8 mouse cellular contexts compared by ENCODE assay signal in genomic region chr14:99141786-99142633, GRCm38 (mm10). TPM values are rescaled to one million over a fixed set of nuclear protein-coding genes. Genes with fewer than 3 reads are reported as not detected.
A peak's percentile ranks its signal among the peaks of the same experiment; 100 is the strongest.
DNase-seq lines count a peak whose midpoint lies in the region; ATAC-seq and TF ChIP-seq lines count a peak whose summit lies in the region.

No protein-coding gene starts in this region.

- no peaks in the 10 kb centered on the region for H3K27me3 ChIP-seq in G1E (ENCODE audit: insufficient read depth, low read length)
- H3K27me3 ChIP-seq in forebrain, embryonic 15.5 days: no peaks in the 10 kb centered on the region

- H3K27ac ChIP-seq in forebrain, embryonic 15.5 days (replicated peaks): no peak overlapping the region
- H3K27ac ChIP-seq in olfactory bulb, adult 2 months (ENCODE audit: insufficient read depth, low read depth, low read length): no peak overlapping the region

- TF ChIP-seq POLR2A in olfactory bulb, adult 2 months (IDR thresholded peaks at IDR 0.05; ENCODE audit: insufficient read depth, low read depth, low read length): no peak

- H3K9me3 ChIP-seq in G1E (replicated peaks): no peaks in the 10 kb centered on the region
- no peaks in the 10 kb centered on the region for H3K9me3 ChIP-seq in forebrain, embryonic 15.5 days

- WGBS in forebrain, embryonic 15.5 days: 12% methylated on average over 15 of the region's 15 CpGs
- WGBS in olfactory bulb, adult 2 months: 32% methylated on average over 15 of the region's 15 CpGs

- H3K4me3 ChIP-seq in G1E (ENCODE audit: low read depth, low read length): no peak overlapping the region
- H3K4me3 ChIP-seq in forebrain, embryonic 15.5 days: no peak overlapping the region
- H3K4me3 ChIP-seq in olfactory bulb, adult 2 months (ENCODE audit: insufficient read depth, low read depth, low read length): no peak overlapping the region

- H3K36me3 ChIP-seq in G1E (replicated peaks): peaks cover 55% of the 10 kb centered on the region
- H3K36me3 ChIP-seq in forebrain, embryonic 15.5 days: peaks cover 7% of the 10 kb centered on the region

- peak; percentile 96 for TF ChIP-seq CTCF in G1E (IDR thresholded peaks at IDR 0.05; ENCODE audit: low read depth, low read length)
- TF ChIP-seq CTCF in olfactory bulb, adult 2 months (IDR thresholded peaks at IDR 0.05; ENCODE audit: insufficient read depth, low read depth, low read length): peak; percentile 76

- H3K4me1 ChIP-seq in G1E (ENCODE audit: insufficient read depth, low read depth, low read length): 0 out of 2 replicates have a peak, but pooled peaks cover 4% of the 10 kb centered on the region
- H3K4me1 ChIP-seq in forebrain, embryonic 15.5 days: 0 out of 2 replicates have a peak, but pooled peaks cover 5% of the 10 kb centered on the region
- no peaks in the 10 kb centered on the region for H3K4me1 ChIP-seq in olfactory bulb, adult 2 months (ENCODE audit: control insufficient read depth, insufficient read depth, low read length)

- DNase-seq in G1E (ENCODE audit: low spot score): peak; percentile 56
- peak; percentile 64 for DNase-seq in cerebellum, adult 11-12 months
- DNase-seq in heart, postnatal 4 days: peak; percentile 86
- DNase-seq in layer of hippocampus, adult 18-20 months (ENCODE audit: low spot score in 2 of 2): peak; percentile 60 to 78
- peak; percentile 72 to 75 for DNase-seq in lung, adult 18-20 months
- DNase-seq in testis, postnatal 14 days (ENCODE audit: low spot score): peak; percentile 33

- no peak overlapping the region for H3K4me2 ChIP-seq in forebrain, embryonic 15.5 days (replicated peaks)

- ATAC-seq in G1E (ENCODE audit: extremely low read depth, insufficient number of reproducible peaks, low FRiP score, poor library complexity, severe bottlenecking): peak; percentile 89
- ATAC-seq in forebrain, embryonic 15.5 days (replicated peaks): peak; percentile 97

- H3K9ac ChIP-seq in forebrain, embryonic 15.5 days (replicated peaks): no peak overlapping the region

RNA-seq across cellular contexts. Expression of gene Dis3, which starts 42.4 kb away (rescaled TPM):
- 105 and 113 TPM in 2 replicates for total RNA-seq in G1E (2014; fragmentation: Nextera tagmentation)
- 70.1 and 80.3 TPM in 2 replicates for total RNA-seq in G1E (2017)
- polyA plus RNA-seq in G1E (2012): 26.4 and 36.2 TPM in 2 replicates
- polyA plus RNA-seq in forebrain, embryonic 15.5 days (2015; fragmentation: Nextera tagmentation; extraction: Ambion mirVana): 24.7 and 28.5 TPM in 2 replicates
- 10 to 100 TPM; 25.9 to 27.4 TPM for total RNA-seq in heart, postnatal 4 days (2021)
- 10 to 100 TPM; 14.6 to 20.8 TPM for total RNA-seq in layer of hippocampus, adult 18-20 months (2021)
- not detected in 2 replicates for polyA plus RNA-seq in olfactory bulb, adult 2 months (2012; ENCODE audit: insufficient read depth, insufficient read length, low replicate concordance, missing spikeins)

RNA-seq across cellular contexts. Expression of gene Pibf1, which starts 42.8 kb away (rescaled TPM):
- total RNA-seq in G1E (2014; fragmentation: Nextera tagmentation) (53.2 and 58.1 TPM in 2 replicates), G1E (2017) (52.8 and 67.9 TPM in 2 replicates)
- polyA plus RNA-seq in G1E (2012): 0.95 and 1.4 TPM in 2 replicates
- 19.6 and 22.2 TPM in 2 replicates for polyA plus RNA-seq in forebrain, embryonic 15.5 days (2015; fragmentation: Nextera tagmentation; extraction: Ambion mirVana)
- 1 to 10 TPM; 8.5 to 9.3 TPM for total RNA-seq in heart, postnatal 4 days (2021)
- 10 to 100 TPM; 13.1 to 14.6 TPM for total RNA-seq in layer of hippocampus, adult 18-20 months (2021)
- polyA plus RNA-seq in olfactory bulb, adult 2 months (2012; ENCODE audit: insufficient read depth, insufficient read length, low replicate concordance, missing spikeins): not detected in 2 replicates

Comparison
In these comparisons a context has a peak if more than half of its experiments do, and no peak if none do; other contexts are left out.
1. DNase-seq: peak in every context shown above with its lines; median percentile 86 in heart, postnatal 4 days; 74 in lung, adult 18-20 months; 69 in layer of hippocampus, adult 18-20 months; 64 in cerebellum, adult 11-12 months; 56 in G1E; 33 in testis, postnatal 14 days.